Mouse (Mus musculus) liver, embryonic 14.5 days (tissue): ENCODE measurements around the gene Ids. TPM values are rescaled to one million over a fixed set of nuclear protein-coding genes. Genes with fewer than 3 reads are reported as not detected.

Experiments
- ATAC-seq: fragments of 200-750 bp; cut with Nextera tagmentation; 2 replicates; pipeline ENCODE4 v1.8.0; 2017; ENCODE audit warnings: moderate number of reproducible peaks, mild to moderate bottlenecking, moderate library complexity; ENCODE audit not compliant: insufficient read depth
- DNase-seq, 3 experiments: peaks; one replicate each; pipeline ENCODE4 v3.0.0-alpha.2; 2012 to 2013; ENCODE audit warnings: low read depth in 3 of 3, low spot score in 3 of 3
- H3K27ac ChIP-seq: fragments of 300-500 bp; sonication (generic); 2 replicates; pipeline ENCODE4 v1.5.1; 2014; ENCODE audit warnings: moderate library complexity, mild to moderate bottlenecking, control low read depth, inconsistent platforms
- H3K27me3 ChIP-seq: fragments of 300-500 bp; sonication (generic); 2 replicates; pipeline ENCODE4 v1.6.1; 2014; ENCODE audit warnings: mild to moderate bottlenecking, low read length, moderate library complexity; ENCODE audit not compliant: control insufficient read depth, insufficient read depth
- H3K36me3 ChIP-seq: fragments of 300-500 bp; sonication (generic); replicated peaks from 2 replicates; pipeline ENCODE4 v1.6.1; 2014; ENCODE audit warnings: low read depth; ENCODE audit not compliant: control insufficient read depth, insufficient read depth
- H3K4me1 ChIP-seq, 2 experiments: fragments of 200-500 bp in 1 of 2; fragments of 300-500 bp in 1 of 2; sonication (generic) in 1 of 2; replicated peaks; 2 replicates each; pipeline ENCODE4 v1.6.1; 2012 to 2014; ENCODE audit warnings: antibody characterized with exemption in 1 of 2, inconsistent platforms in 1 of 2, low read length in 1 of 2; ENCODE audit not compliant: control insufficient read depth in 2 of 2, insufficient read depth in 2 of 2
- H3K4me2 ChIP-seq: fragments of 300-500 bp; sonication (generic); 2 replicates; pipeline ENCODE4 v1.6.1; 2014; ENCODE audit warnings: low read depth, mild to moderate bottlenecking, control low read depth, moderate library complexity
- H3K4me3 ChIP-seq, 2 experiments: fragments of 200-500 bp in 1 of 2; fragments of 300-500 bp in 1 of 2; sonication (generic) in 1 of 2; 2 replicates each; pipeline ENCODE4 v1.5.1; 2012 to 2014; ENCODE audit warnings: low read depth in 2 of 2, low read length in 2 of 2, mild to moderate bottlenecking in 2 of 2, control low read depth in 1 of 2, inconsistent platforms in 1 of 2, moderate library complexity in 1 of 2; ENCODE audit not compliant: insufficient read depth in 1 of 2
- H3K9ac ChIP-seq: fragments of 300-500 bp; sonication (generic); replicated peaks from 2 replicates; pipeline ENCODE4 v1.6.1; 2014; ENCODE audit warnings: mild to moderate bottlenecking, control low read depth, moderate library complexity
- H3K9me3 ChIP-seq: fragments of 300-500 bp; sonication (generic); 2 replicates; pipeline ENCODE4 v1.6.1; 2016; ENCODE audit warnings: low read length, mixed read lengths; ENCODE audit not compliant: control insufficient read depth
- CTCF ChIP-seq: IDR thresholded peaks from 2 replicates; pipeline ENCODE4 v1.5.1; 2016; ENCODE audit warnings: antibody characterized with exemption, low read depth, control low read depth
- EP300 ChIP-seq: IDR thresholded peaks from 2 replicates; pipeline ENCODE4 v1.6.1; 2016; ENCODE audit warnings: antibody characterized with exemption, low read depth
- WGBS: fragments of 180-500 bp; shearing (Covaris S2); extraction: QIAGEN DNeasy Blood & Tissue Kit; methylation state at CpG from one replicate; pipeline ENCODE4 v1.1.7; 2014; ENCODE audit not compliant: insufficient replicate concordance; 5-methylcytosine and 5-hydroxymethylcytosine counted together
- polyA plus RNA-seq, 2 experiments: library from polyadenylated mRNA; depleted of rRNA in 1 of 2; stranded (reverse) in 1 of 2; unstranded in 1 of 2; fragments of >200 nt; fragmentation: Nextera tagmentation in 1 of 2; extraction: Ambion mirVana in 1 of 2; gene quantifications; 2 replicates each; pipeline versions ENCODE4 v1.2.1 to v1.2.3; 2012 to 2014

The Ids gene
- polyA plus RNA-seq, 2 experiments, result 0.66 to 1.5 TPM

GRCm38 (mm10) chrX:70330202-70330843, 34.6 kb downstream of the Ids start:
- WGBS, result 24% methylated on average over 6 of the region's 6 CpGs
- Histone ChIP-seq H3K36me3 (no peaks in the 10 kb centered on the region), H3K4me1 (no peaks in the 10 kb centered on the region), H3K27me3 (no peaks in the 10 kb centered on the region), H3K4me3 (no peak overlapping the region), H3K9ac (no peak overlapping the region), H3K9me3 (no peaks in the 10 kb centered on the region), H3K4me2 (no peak overlapping the region), H3K27ac (no peak overlapping the region)
- DNase-seq, result no peak
- TF ChIP-seq EP300 (no peak), CTCF (peak; percentile 62)
- ATAC-seq, result no peak

GRCm38 (mm10) chrX:70328530-70329143, 36.2 kb downstream of the Ids start:
- no peak for ATAC-seq
- 54% methylated on average over 2 of the region's 2 CpGs for WGBS
- Histone ChIP-seq H3K36me3 (no peaks in the 10 kb centered on the region), H3K4me2 (no peak overlapping the region), H3K27me3 (no peaks in the 10 kb centered on the region), H3K4me3 (no peak overlapping the region), H3K9ac (no peak overlapping the region), H3K27ac (no peak overlapping the region), H3K4me1 (no peaks in the 10 kb centered on the region), H3K9me3 (no peaks in the 10 kb centered on the region)
- no peak for DNase-seq
- no peak for TF ChIP-seq EP300
- no peak for TF ChIP-seq CTCF

- Histone ChIP-seq H3K27ac (no peak overlapping the region), H3K9ac (no peak overlapping the region), H3K36me3 (no peaks in the 10 kb centered on the region), H3K9me3 (no peaks in the 10 kb centered on the region), H3K4me3 (no peak overlapping the region), H3K27me3 (no peaks in the 10 kb centered on the region), H3K4me1 (no peaks in the 10 kb centered on the region), H3K4me2 (no peak overlapping the region)
- 30% methylated on average over 1 of the region's 1 CpGs for whole genome bisulfite sequencing
- TF ChIP-seq EP300 (no peak), CTCF (no peak)
- ATAC-seq, result no peak
- no peak for DNase-seq
These were observed 37.2 kb downstream of the Ids start for GRCm38 (mm10) chrX:70327656-70328055.

GRCm38 (mm10) chrX:70319254-70319653, 45.6 kb downstream of the Ids start:
- 20% methylated on average over 2 of the region's 2 CpGs for WGBS
- ATAC-seq (no peak), DNase-seq (no peak)
- Histone ChIP-seq H3K27ac (no peak overlapping the region), H3K4me2 (no peak overlapping the region), H3K4me3 (no peak overlapping the region), H3K4me1 (no peaks in the 10 kb centered on the region), H3K36me3 (no peaks in the 10 kb centered on the region), H3K9me3 (no peaks in the 10 kb centered on the region), H3K27me3 (no peaks in the 10 kb centered on the region), H3K9ac (no peak overlapping the region)
- no peak for TF ChIP-seq EP300
- TF ChIP-seq CTCF, result no peak

GRCm38 (mm10) chrX:70314949-70315641, 49.8 kb downstream of the Ids start:
- Histone ChIP-seq H3K4me1 (no peaks in the 10 kb centered on the region), H3K4me2 (no peak overlapping the region), H3K9ac (no peak overlapping the region), H3K27ac (no peak overlapping the region), H3K4me3 (no peak overlapping the region), H3K27me3 (no peaks in the 10 kb centered on the region), H3K9me3 (no peaks in the 10 kb centered on the region), H3K36me3 (no peaks in the 10 kb centered on the region)
- DNase-seq (no peak), ATAC-seq (no peak)
- WGBS, result 65% methylated on average over 3 of the region's 3 CpGs
- no peak for TF ChIP-seq EP300
- no peak for TF ChIP-seq CTCF

Other genes starting within 250 kb of the Ids start
- gene 1110012L19Rik, start 20.8 kb upstream of the Ids start, polyA plus RNA-seq (2012; rRNA removed), result 4.3 and 6.3 TPM in 2 replicates
- 8.7 and 9.4 TPM in 2 replicates for gene 1110012L19Rik, start 20.8 kb upstream of the Ids start, polyA plus RNA-seq (2014; fragmentation: Nextera tagmentation; extraction: Ambion mirVana)
- gene Tmem185a, start 112.1 kb upstream of the Ids start, polyA plus RNA-seq (2012; rRNA removed), result 7.9 and 8.0 TPM in 2 replicates
- 11.9 and 12.8 TPM in 2 replicates for gene Tmem185a, start 112.1 kb upstream of the Ids start, polyA plus RNA-seq (2014; fragmentation: Nextera tagmentation; extraction: Ambion mirVana)